Mouse (Mus musculus) heart, embryonic 14.5 days (tissue): ENCODE results near the gene Rev1. TPM values are rescaled to one million over a fixed set of nuclear protein-coding genes. Genes with fewer than 3 reads are reported as not detected.

Experiments
- ATAC-seq: fragments of 200-750 bp; cut with Nextera tagmentation; 2 replicates; pipeline ENCODE4 v1.8.0; 2017; ENCODE audit warnings: low read depth, moderate TSS enrichment; ENCODE audit not compliant: insufficient number of reproducible peaks, insufficient read depth, low FRiP score
- H3K27ac ChIP-seq, 2 experiments: fragments of 200-500 bp in 1 of 2; fragments of 300-500 bp in 1 of 2; sonication (generic) in 1 of 2; replicated peaks in 1 of 2; 2 replicates each; pipeline ENCODE4 v1.5.1; 2012 to 2014; ENCODE audit warnings: low read depth in 2 of 2, low read length in 2 of 2, control low read depth in 1 of 2, mild to moderate bottlenecking in 1 of 2, mixed read lengths in 1 of 2; ENCODE audit not compliant: control insufficient read depth in 1 of 2, insufficient read depth in 1 of 2
- H3K27me3 ChIP-seq: fragments of 300-500 bp; sonication (generic); 2 replicates; pipeline ENCODE4 v1.6.1; 2014; ENCODE audit warnings: mild to moderate bottlenecking, low read length, control low read depth; ENCODE audit not compliant: control insufficient read depth, insufficient read depth
- H3K36me3 ChIP-seq: fragments of 300-500 bp; sonication (generic); 2 replicates; pipeline ENCODE4 v1.6.1; 2014; ENCODE audit warnings: mild to moderate bottlenecking, control low read depth, low read length, mixed read lengths; ENCODE audit not compliant: control insufficient read depth, insufficient read depth
- H3K4me1 ChIP-seq, 2 experiments: fragments of 200-500 bp in 1 of 2; fragments of 300-500 bp in 1 of 2; sonication (generic) in 1 of 2; 2 replicates each; pipeline ENCODE4 v1.6.1; 2012 to 2014; ENCODE audit warnings: low read length in 2 of 2, control low read depth in 1 of 2, mixed read lengths in 1 of 2; ENCODE audit not compliant: control insufficient read depth in 2 of 2, insufficient read depth in 2 of 2
- H3K4me2 ChIP-seq: fragments of 300-500 bp; sonication (generic); 2 replicates; pipeline ENCODE4 v1.6.1; 2014; ENCODE audit warnings: mild to moderate bottlenecking, low read length
- H3K4me3 ChIP-seq, 2 experiments: fragments of 200-500 bp in 1 of 2; fragments of 300-500 bp in 1 of 2; sonication (generic) in 1 of 2; 2 replicates each; pipeline ENCODE4 v1.5.1; 2012 to 2014; ENCODE audit warnings: low read length in 2 of 2, mild to moderate bottlenecking in 2 of 2, control low read depth in 1 of 2, low read depth in 1 of 2, moderate library complexity in 1 of 2; ENCODE audit not compliant: control insufficient read depth in 1 of 2, insufficient read depth in 1 of 2
- H3K9ac ChIP-seq: fragments of 300-500 bp; sonication (generic); 2 replicates; pipeline ENCODE4 v1.6.1; 2014; ENCODE audit warnings: mild to moderate bottlenecking, low read length
- H3K9me3 ChIP-seq: fragments of 300-500 bp; sonication (generic); 2 replicates; pipeline ENCODE4 v1.6.1; 2016; ENCODE audit warnings: low read length, control low read depth; ENCODE audit not compliant: control insufficient read depth
- WGBS: fragments of 180-500 bp; shearing (Covaris S2); extraction: QIAGEN DNeasy Blood & Tissue Kit; methylation state at CpG from one replicate; pipeline ENCODE4 v1.1.7; 2014; 5-methylcytosine and 5-hydroxymethylcytosine counted together
- polyA plus RNA-seq: library from polyadenylated mRNA; unstranded; fragments of >200 nt; fragmentation: Nextera tagmentation; extraction: Ambion mirVana; gene quantifications from 2 replicates; pipeline ENCODE4 v1.2.1, GENCODE M21; 2014

The Rev1 gene
- polyA plus RNA-seq, 1 experiment from 2014 or later = 20.3 TPM

- Histone ChIP-seq H3K4me1 (no peaks in the 10 kb centered on the region), H3K27me3 (no peaks in the 10 kb centered on the region), H3K4me2 (no peak overlapping the region), H3K27ac (no peak overlapping the region), H3K4me3 (no peak overlapping the region), H3K9me3 (no peaks in the 10 kb centered on the region), H3K9ac (no peak overlapping the region), H3K36me3 (no peaks in the 10 kb centered on the region)
- 58% methylated on average over 2 of the region's 2 CpGs for WGBS
- no peak for ATAC-seq
Observed at GRCm38 (mm10) chr1:38140911-38141310, 11.3 kb upstream of the Rev1 start.

- Histone ChIP-seq H3K36me3 (no peaks in the 10 kb centered on the region), H3K4me1 (no peaks in the 10 kb centered on the region), H3K9ac (no peak overlapping the region), H3K4me3 (no peak overlapping the region), H3K4me2 (no peak overlapping the region), H3K27ac (no peak overlapping the region), H3K9me3 (no peaks in the 10 kb centered on the region), H3K27me3 (no peaks in the 10 kb centered on the region)
- no peak for ATAC-seq
- 70% methylated on average over 2 of the region's 2 CpGs for WGBS
Observed at GRCm38 (mm10) chr1:38139396-38139795, 9.8 kb upstream of the Rev1 start.

GRCm38 (mm10) chr1:38132942-38133341 lies 3.3 kb upstream of the Rev1 start:
- H3K9ac ChIP-seq = no peak overlapping the region
- no peak overlapping the region for H3K4me3 ChIP-seq
- no peaks in the 10 kb centered on the region for H3K36me3 ChIP-seq
- H3K27me3 ChIP-seq = no peaks in the 10 kb centered on the region
- no peak overlapping the region for H3K4me2 ChIP-seq
- no peak overlapping the region for H3K27ac ChIP-seq
- no peak for ATAC-seq
- 45% methylated on average over 6 of the region's 6 CpGs for WGBS
- H3K9me3 ChIP-seq = no peaks in the 10 kb centered on the region
- H3K4me1 ChIP-seq = peaks cover 0 to 9% of the 10 kb centered on the region in 2 experiments; a peak in 2 of 4 replicates

- ATAC-seq = no peak
- Histone ChIP-seq H3K4me2 (no peak overlapping the region), H3K36me3 (no peaks in the 10 kb centered on the region), H3K9ac (no peak overlapping the region), H3K27ac (no peak overlapping the region), H3K4me3 (no peak overlapping the region), H3K27me3 (no peaks in the 10 kb centered on the region), H3K9me3 (no peaks in the 10 kb centered on the region), H3K4me1 (peaks cover 0 to 18% of the 10 kb centered on the region in 2 experiments; a peak in 3 of 4 replicates)
- WGBS = 53% methylated on average over 10 of the region's 10 CpGs
Observed at GRCm38 (mm10) chr1:38130715-38131483, 1.3 kb upstream of the Rev1 start.

GRCm38 (mm10) chr1:38128919-38129436 lies 623 bp downstream of the Rev1 start:
- no peaks in the 10 kb centered on the region for H3K27me3 ChIP-seq
- peak overlapping the region; percentile 66 to 96 for H3K4me3 ChIP-seq
- no peaks in the 10 kb centered on the region for H3K9me3 ChIP-seq
- H3K9ac ChIP-seq = peak overlapping the region; percentile 83
- H3K4me1 ChIP-seq = peaks cover 0 to 18% of the 10 kb centered on the region in 2 experiments; a peak in 3 of 4 replicates
- peak overlapping the region in 1 of 2 experiments; percentile 90; a peak in 3 of 4 replicates for H3K27ac ChIP-seq
- H3K4me2 ChIP-seq = peak overlapping the region; percentile 96
- no peaks in the 10 kb centered on the region for H3K36me3 ChIP-seq
- WGBS = under 1% methylated on average over 56 of the region's 68 CpGs
- peak; percentile 25; the same call in 1 of the 2 replicates for ATAC-seq

GRCm38 (mm10) chr1:38127036-38127435 lies 2.6 kb downstream of the Rev1 start:
- no peaks in the 10 kb centered on the region for H3K9me3 ChIP-seq
- 0 out of 2 replicates have a peak overlapping the region, but pooled peaks have one; percentile 96 for H3K4me2 ChIP-seq
- H3K27ac ChIP-seq = no peak overlapping the region
- H3K4me1 ChIP-seq = peaks cover 0 to 18% of the 10 kb centered on the region in 2 experiments; a peak in 3 of 4 replicates
- H3K4me3 ChIP-seq = no peak overlapping the region
- H3K36me3 ChIP-seq = no peaks in the 10 kb centered on the region
- H3K27me3 ChIP-seq = no peaks in the 10 kb centered on the region
- no peak for ATAC-seq
- H3K9ac ChIP-seq = no peak overlapping the region

GRCm38 (mm10) chr1:38126426-38126825 lies 3.2 kb downstream of the Rev1 start:
- Histone ChIP-seq H3K36me3 (no peaks in the 10 kb centered on the region), H3K4me2 (no peak overlapping the region), H3K27me3 (no peaks in the 10 kb centered on the region), H3K9me3 (no peaks in the 10 kb centered on the region), H3K9ac (no peak overlapping the region), H3K4me1 (peaks cover 0 to 18% of the 10 kb centered on the region in 2 experiments; a peak in 3 of 4 replicates), H3K4me3 (no peak overlapping the region), H3K27ac (no peak overlapping the region)
- 70% methylated on average over 3 of the region's 3 CpGs for WGBS
- ATAC-seq = no peak
